Mouse (Mus musculus): ENCODE results near the gene Gm16485.

- TF ChIP-seq CTCF (IDR thresholded peaks at IDR 0.05): no peak
- no peak for TF ChIP-seq EP300 (IDR thresholded peaks at IDR 0.05)
Measured at GRCm38 (mm10) chr9:8977775-8978174, 6.2 kb downstream of the Gm16485 start.

All from lung, postnatal 0 days (tissue).